Mouse (Mus musculus) liver, adult (tissue): ENCODE data around the gene Popdc2.

Experiments used
- GATA4 ChIP-seq: IDR thresholded peaks from 2 replicates; pipeline ENCODE4 v1.6.1; 2014; ENCODE audit warnings: mild to moderate bottlenecking, low read length; ENCODE audit not compliant: insufficient replicate concordance

The Popdc2 gene

DNA sequence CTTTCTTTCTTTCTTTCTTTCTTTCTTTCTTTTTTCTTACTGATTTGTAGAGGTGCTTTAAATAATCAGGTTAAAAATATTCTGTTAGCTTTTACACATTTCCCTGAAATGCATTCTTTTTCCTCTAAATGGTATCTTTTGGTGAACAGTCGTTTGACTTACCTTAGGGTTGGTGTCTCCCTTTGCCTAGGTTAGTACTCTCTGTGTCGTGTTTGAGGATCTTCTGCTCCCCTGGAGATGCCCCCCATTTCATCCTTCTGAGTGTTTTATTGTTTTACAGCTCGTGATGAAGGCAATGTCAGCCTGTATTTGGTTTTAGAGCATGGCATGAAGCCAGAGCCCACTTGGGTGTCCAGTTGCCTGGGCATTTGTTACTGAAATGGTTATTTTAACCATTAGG lies 17.5 kb downstream of the Popdc2 start:
- TF ChIP-seq GATA4: no peak

- TF ChIP-seq GATA4: no peak
Observed at GRCm38 (mm10) chr16:38379926-38380325, 17.9 kb downstream of the Popdc2 start.

DNA sequence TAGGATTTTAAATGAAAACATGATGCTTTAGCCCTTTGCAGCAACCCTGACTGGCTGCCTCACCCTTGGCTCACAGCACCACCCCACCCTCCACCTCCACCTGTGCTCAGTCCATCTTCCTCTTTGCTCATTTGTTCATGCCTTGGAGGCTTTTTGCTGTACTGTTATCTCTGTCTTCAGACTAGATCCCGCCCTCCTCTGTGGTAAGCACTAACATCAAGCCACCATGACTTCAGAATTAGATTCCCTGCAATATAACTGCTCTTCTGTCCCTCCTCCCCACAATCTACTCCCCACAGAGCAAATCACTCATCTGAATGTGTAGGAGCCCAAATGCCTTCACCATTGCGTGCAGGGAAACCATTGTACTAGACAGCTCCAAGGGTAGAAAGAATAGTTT lies 21.7 kb downstream of the Popdc2 start:
- TF ChIP-seq GATA4: no peak

GRCm38 (mm10) chr16:38385184-38385634 lies 23.2 kb downstream of the Popdc2 start:
- TF ChIP-seq GATA4: no peak

DNA sequence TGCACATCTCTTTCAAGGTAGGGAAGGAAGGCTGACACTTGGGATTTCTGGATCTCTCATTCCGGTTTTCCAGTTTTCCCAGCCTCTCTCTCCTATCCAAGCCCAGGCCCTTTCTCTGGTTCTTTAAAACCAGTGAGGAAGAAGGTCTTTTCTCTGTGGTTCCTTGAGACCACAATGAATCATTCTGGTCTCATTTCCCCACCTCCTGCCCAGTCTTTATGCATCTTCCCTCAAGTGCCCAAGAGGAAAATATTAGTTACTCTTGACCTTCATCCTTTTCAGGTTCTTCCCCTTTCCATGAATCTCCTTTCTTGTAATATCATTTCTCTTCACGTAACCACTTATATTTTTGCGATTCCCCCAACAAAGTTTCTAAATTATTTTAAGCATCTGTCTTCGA lies 23.7 kb downstream of the Popdc2 start:
- TF ChIP-seq GATA4: no peak

DNA sequence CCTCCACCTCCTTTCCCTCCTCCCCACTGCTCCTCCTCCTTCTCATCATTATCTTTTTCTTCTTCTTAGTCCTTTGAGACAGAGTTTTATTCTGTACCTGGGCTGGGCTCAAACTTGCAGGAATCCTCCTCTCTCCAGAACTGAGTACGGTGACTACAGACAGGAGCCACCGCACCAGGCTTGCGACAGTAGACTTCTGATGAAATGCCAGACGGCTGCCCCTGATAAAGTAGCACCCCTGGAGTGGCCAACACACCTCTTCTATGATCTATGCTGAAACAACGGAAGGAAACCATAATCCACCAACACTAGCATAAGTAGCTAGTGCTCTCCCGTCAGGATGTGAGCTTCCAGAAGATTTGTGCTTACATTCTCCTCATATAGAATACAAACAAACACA lies 25.4 kb downstream of the Popdc2 start:
- no peak for TF ChIP-seq GATA4

GRCm38 (mm10) chr16:38388757-38389156 lies 26.7 kb downstream of the Popdc2 start:
- no peak for TF ChIP-seq GATA4

GRCm38 (mm10) chr16:38389284-38389893 lies 27.4 kb downstream of the Popdc2 start:
- TF ChIP-seq GATA4: no peak

DNA sequence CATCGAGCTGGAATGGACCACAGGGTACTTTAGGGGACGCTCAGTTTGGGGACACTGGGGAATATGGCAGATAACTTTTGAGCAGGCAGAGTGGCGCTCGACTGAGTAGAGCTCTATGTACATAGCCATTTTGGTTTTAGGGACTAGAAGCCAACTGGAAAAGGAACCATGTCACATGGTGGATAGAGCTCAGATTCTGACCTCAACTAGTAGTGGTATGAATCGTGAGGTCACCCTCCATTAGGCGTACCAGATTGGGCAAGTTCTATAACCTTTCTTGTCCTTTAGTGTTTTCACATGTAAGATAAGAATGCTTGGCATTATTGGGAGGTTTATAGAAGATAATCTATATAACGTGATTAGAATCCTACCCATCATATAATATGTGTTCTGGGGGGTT lies 28.3 kb downstream of the Popdc2 start:
- TF ChIP-seq GATA4: no peak

DNA sequence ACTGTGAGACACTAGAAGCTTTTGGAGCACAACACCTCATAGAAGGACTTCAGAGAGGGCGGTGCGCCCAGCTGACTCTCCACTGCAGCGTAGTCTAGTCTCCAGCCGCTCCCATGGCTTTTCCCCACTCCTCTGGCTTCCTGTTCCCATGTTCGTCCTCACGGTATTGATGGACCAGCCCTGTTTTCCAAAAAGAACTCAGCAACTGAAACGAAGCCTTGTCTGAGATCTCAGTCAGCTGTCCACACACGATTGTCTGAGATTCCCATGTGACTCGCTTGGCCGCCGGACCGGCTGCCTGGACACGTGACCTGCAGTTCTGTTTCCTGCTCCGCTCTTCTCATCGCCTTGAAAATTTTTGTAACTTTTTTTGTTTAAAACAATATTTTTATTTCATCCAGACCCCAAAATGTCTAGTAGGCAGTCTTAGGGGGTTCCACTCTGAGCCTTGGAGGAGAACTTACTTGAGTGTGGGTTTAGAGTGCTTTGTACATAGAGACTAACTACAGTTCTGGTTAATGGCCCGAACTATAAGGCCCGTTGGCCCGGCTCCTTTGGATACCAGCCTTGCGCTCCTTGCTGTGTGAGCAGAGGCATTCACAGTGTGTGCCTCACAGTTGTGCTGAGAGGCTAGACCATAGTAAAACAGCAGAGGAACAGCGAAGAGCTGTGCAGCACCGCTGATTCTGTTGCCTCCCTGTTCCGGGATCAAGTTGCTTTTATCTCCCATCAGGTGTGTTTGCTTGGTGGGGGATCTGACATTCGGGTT lies 30.3 kb downstream of the Popdc2 start:
- TF ChIP-seq GATA4: no peak

DNA sequence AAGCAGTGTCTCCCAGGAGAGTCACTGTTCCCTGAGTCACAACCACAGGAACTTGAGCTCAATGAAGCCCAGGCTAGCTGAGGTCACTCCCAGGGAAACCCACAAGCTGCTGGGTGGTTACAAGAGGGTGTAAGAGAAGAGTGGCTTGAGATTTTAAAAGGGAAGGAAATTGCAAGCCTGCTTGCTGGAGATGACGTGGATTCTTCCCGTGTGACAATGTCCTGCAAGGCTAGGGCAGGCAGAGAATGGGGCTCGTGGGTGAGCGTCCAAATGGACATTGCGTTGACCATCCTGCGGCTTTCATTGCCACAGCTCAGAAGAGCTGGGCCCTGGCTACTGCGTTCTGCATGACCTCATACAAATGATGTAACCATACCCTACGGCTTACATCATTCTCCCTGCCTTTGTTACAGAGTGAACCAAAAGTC lies 32.2 kb downstream of the Popdc2 start:
- no peak for TF ChIP-seq GATA4

DNA sequence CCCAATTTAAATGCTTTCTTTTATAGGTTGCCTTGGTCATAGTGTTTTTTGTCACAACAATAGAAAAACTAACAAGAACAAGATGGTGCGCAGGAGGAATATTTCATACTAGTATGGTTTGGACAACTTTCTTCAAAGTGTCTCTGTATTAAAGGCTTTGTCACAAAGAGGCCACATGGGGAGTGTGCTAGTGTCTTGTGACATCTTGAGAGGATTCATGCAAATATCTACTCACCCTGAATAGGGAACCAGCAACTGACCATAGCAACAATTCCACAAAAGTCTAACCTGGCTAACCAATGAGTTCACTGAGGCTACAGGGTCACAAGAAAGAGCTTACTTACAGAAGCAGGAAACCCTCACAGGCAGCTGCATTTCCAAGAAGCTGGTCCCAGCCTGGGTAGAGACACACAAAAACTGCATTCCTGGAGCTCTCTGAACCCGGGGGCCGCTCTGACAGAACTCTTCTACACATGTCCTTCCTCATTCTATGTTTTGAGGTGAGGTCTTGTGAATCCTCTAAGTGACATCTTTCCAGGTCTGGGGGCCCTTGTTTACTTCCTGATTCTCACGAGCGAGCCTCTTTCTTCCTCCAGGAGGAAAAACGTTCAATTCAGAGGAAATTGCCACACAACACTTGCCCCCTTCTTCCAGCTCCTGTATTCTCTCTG lies 33.2 kb downstream of the Popdc2 start:
- no peak for TF ChIP-seq GATA4

GRCm38 (mm10) chr16:38396155-38396554 lies 34.1 kb downstream of the Popdc2 start:
- TF ChIP-seq GATA4: no peak

DNA sequence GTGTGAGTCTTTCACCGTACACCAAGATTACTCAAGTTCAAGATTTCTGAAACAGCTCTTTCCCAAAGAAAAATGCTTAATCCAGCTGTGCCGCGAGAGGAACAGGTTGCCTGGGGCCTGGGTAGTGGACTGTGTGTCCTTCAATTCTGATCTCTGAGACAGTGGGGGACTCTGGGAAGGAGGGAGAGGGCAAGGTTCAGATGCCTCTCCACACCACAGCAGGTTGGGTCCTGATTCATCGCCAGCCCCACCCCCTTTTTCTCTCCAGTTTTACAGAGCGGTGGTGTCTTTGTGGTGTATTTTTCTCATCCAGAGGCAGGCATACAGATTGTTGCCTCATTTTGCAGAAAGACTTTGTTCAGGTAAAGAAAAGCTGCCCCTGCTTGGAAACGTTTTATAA lies 36.3 kb downstream of the Popdc2 start:
- TF ChIP-seq GATA4: no peak

GRCm38 (mm10) chr16:38399076-38399475 lies 37.1 kb downstream of the Popdc2 start:
- no peak for TF ChIP-seq GATA4
